Mouse (Mus musculus): ENCODE measurements around the gene Tmc6.

GRCm38 (mm10) chr11:117764319-117764718 lies 17.7 kb downstream of the Tmc6 start:
- TF ChIP-seq CTCF (IDR thresholded peaks at IDR 0.05; ENCODE audit: low read depth): no peak
- TF ChIP-seq EP300 (IDR thresholded peaks at IDR 0.05; ENCODE audit: low read depth): no peak

Measured in liver, postnatal 0 days (tissue).